Mouse (Mus musculus) CH12.LX (cell line): ENCODE measurements around the gene Clic4. TPM values are rescaled to one million over a fixed set of nuclear protein-coding genes. Genes with fewer than 3 reads are reported as not detected.
A peak's percentile ranks its signal among the peaks of the same experiment; 100 is the strongest.

Experiments
- DNase-seq: peaks from one replicate; pipeline ENCODE4 v3.0.0-alpha.2; 2013; ENCODE audit errors: extremely low read depth
- H3K27ac ChIP-seq: 2 replicates; pipeline ENCODE4 v1.5.1; 2012; ENCODE audit warnings: low read depth, mild to moderate bottlenecking, control low read depth, moderate library complexity; ENCODE audit not compliant: insufficient read depth
- H3K27me3 ChIP-seq: replicated peaks from 2 replicates; pipeline ENCODE3; 2012; ENCODE audit warnings: inconsistent platforms
- H3K36me3 ChIP-seq, 2 experiments: replicated peaks in 1 of 2; 2 replicates each; pipeline versions ENCODE3 to v1.6.1; 2012; ENCODE audit warnings: inconsistent platforms in 1 of 2, low read length in 1 of 2, mild to moderate bottlenecking in 1 of 2, mixed read lengths in 1 of 2, moderate library complexity in 1 of 2; ENCODE audit not compliant: control insufficient read depth in 1 of 2, insufficient read depth in 1 of 2
- H3K4me1 ChIP-seq, 2 experiments: 2 replicates each; pipeline ENCODE4 v1.6.1; 2012; ENCODE audit warnings: inconsistent platforms in 1 of 2, moderate library complexity in 1 of 2; ENCODE audit not compliant: insufficient read depth in 2 of 2, control insufficient read depth in 1 of 2
- H3K4me2 ChIP-seq: 2 replicates; pipeline ENCODE4 v1.6.1; 2012; ENCODE audit warnings: low read depth, mild to moderate bottlenecking, control low read depth; ENCODE audit not compliant: poor library complexity, insufficient read depth, severe bottlenecking
- H3K4me3 ChIP-seq, 3 experiments: fragments of 150-350 bp in 1 of 3; sonication (generic) in 1 of 3; replicated peaks in 1 of 3; 2 replicates each; pipeline versions ENCODE3 to v1.5.1; 2011 to 2012; ENCODE audit warnings: low read depth in 2 of 3, low read length in 2 of 3, mild to moderate bottlenecking in 2 of 3, moderate library complexity in 2 of 3, control low read depth in 1 of 3, improper control_type of control experiment in 1 of 3, inconsistent platforms in 1 of 3, mixed read lengths in 1 of 3; ENCODE audit not compliant: poor library complexity in 1 of 3
- H3K79me2 ChIP-seq: replicated peaks from 2 replicates; pipeline ENCODE4 v1.6.1; 2012; ENCODE audit warnings: mild to moderate bottlenecking, moderate library complexity; ENCODE audit not compliant: control insufficient read depth, poor library complexity, insufficient read depth, severe bottlenecking; ENCODE audit errors: extremely low read depth
- H3K9ac ChIP-seq: 2 replicates; pipeline ENCODE4 v1.6.1; 2012; ENCODE audit warnings: low read depth, mild to moderate bottlenecking, control low read depth, moderate library complexity; ENCODE audit not compliant: insufficient read depth
- H3K9me3 ChIP-seq: replicated peaks from 2 replicates; pipeline ENCODE3; 2012; ENCODE audit warnings: low read length, inconsistent platforms, mixed read lengths
- BHLHE40 ChIP-seq: IDR thresholded peaks from 2 replicates; pipeline ENCODE4 v1.6.1; 2011; ENCODE audit warnings: mild to moderate bottlenecking, low read depth, low read length, improper control_type of control experiment
- CHD2 ChIP-seq: IDR thresholded peaks from 2 replicates; pipeline ENCODE4 v1.6.1; 2011; ENCODE audit warnings: low read length, improper control_type of control experiment
- CTCF ChIP-seq, 2 experiments: IDR thresholded peaks in 1 of 2; conservative IDR thresholded peaks in 1 of 2; 2 replicates each; pipeline ENCODE4 v1.5.1; 2011 to 2012; ENCODE audit warnings: low read depth in 2 of 2, low read length in 2 of 2, improper control_type of control experiment in 1 of 2, inconsistent platforms in 1 of 2, mild to moderate bottlenecking in 1 of 2, moderate library complexity in 1 of 2
- E2F4 ChIP-seq: IDR thresholded peaks from 2 replicates; pipeline ENCODE4 v1.6.1; 2011; ENCODE audit warnings: low read depth, low read length, improper control_type of control experiment; ENCODE audit not compliant: insufficient replicate concordance
- ELF1 ChIP-seq: IDR thresholded peaks from 2 replicates; pipeline ENCODE4 v1.6.1; 2014; ENCODE audit warnings: low read depth, mild to moderate bottlenecking, inconsistent platforms, low read length, improper control_type of control experiment
- ETS1 ChIP-seq: conservative IDR thresholded peaks from 2 replicates; pipeline ENCODE4 v1.6.1; 2012; ENCODE audit warnings: low read depth, mild to moderate bottlenecking, inconsistent platforms, low read length, improper control_type of control experiment, moderate library complexity
- IRF4 ChIP-seq: IDR thresholded peaks from 2 replicates; pipeline ENCODE4 v1.6.1; 2014; ENCODE audit warnings: low read depth, mild to moderate bottlenecking, inconsistent platforms, low read length, improper control_type of control experiment
- JUND ChIP-seq: conservative IDR thresholded peaks from 2 replicates; pipeline ENCODE4 v1.6.1; 2011; ENCODE audit warnings: low read depth, low read length, improper control_type of control experiment
- KAT2A ChIP-seq: IDR thresholded peaks from 2 replicates; pipeline ENCODE4 v1.6.1; 2012; ENCODE audit warnings: low read length, improper control_type of control experiment, inconsistent platforms; ENCODE audit not compliant: insufficient replicate concordance
- MAFK ChIP-seq: IDR thresholded peaks from 2 replicates; pipeline ENCODE4 v1.6.1; 2011; ENCODE audit warnings: low read length, improper control_type of control experiment; ENCODE audit not compliant: insufficient replicate concordance
- MAX ChIP-seq: IDR thresholded peaks from 2 replicates; pipeline ENCODE4 v1.6.1; 2011; ENCODE audit warnings: low read length, improper control_type of control experiment
- PAX5 ChIP-seq: IDR thresholded peaks from 2 replicates; pipeline ENCODE4 v1.6.1; 2012; ENCODE audit warnings: low read length, inconsistent platforms, mixed read lengths
- RAD21 ChIP-seq: IDR thresholded peaks from 2 replicates; pipeline ENCODE4 v1.6.1; 2011; ENCODE audit warnings: low read depth, mild to moderate bottlenecking, low read length, improper control_type of control experiment, moderate library complexity
- RCOR1 ChIP-seq: conservative IDR thresholded peaks from 2 replicates; pipeline ENCODE4 v1.6.1; 2012; ENCODE audit warnings: low read depth, mild to moderate bottlenecking, inconsistent platforms, low read length, improper control_type of control experiment
- SMC3 ChIP-seq: IDR thresholded peaks from 2 replicates; pipeline ENCODE4 v1.6.1; 2011; ENCODE audit warnings: low read depth, low read length, improper control_type of control experiment
- USF1 ChIP-seq: IDR thresholded peaks from 2 replicates; pipeline ENCODE4 v1.6.1; 2014; ENCODE audit warnings: low read depth, mild to moderate bottlenecking, inconsistent platforms, low read length, improper control_type of control experiment
- USF2 ChIP-seq: conservative IDR thresholded peaks from 2 replicates; pipeline ENCODE4 v1.6.1; 2011; ENCODE audit warnings: low read depth, low read length, improper control_type of control experiment
- ZNF384 ChIP-seq: IDR thresholded peaks from 2 replicates; pipeline ENCODE4 v1.6.1; 2012; ENCODE audit warnings: low read depth, low read length, improper control_type of control experiment, inconsistent platforms
- dilution Hi-C: fragments of 300-500 bp; cut with MboI; formaldehyde crosslinking; loops from 2 replicates; pipeline ENCODE4 v1.14.3; 2020; ENCODE audit warnings: low sequenced_read_pairs; ENCODE audit not compliant: extremely low pct_unique_long_range_greater_than_20kb, extremely low pct_ligation_motif_present
- in situ Hi-C: fragments of 300-500 bp; cut with MboI; formaldehyde crosslinking; loops from 3 replicates; pipeline ENCODE4 v1.14.3; 2019; ENCODE audit warnings: low sequenced_read_pairs, low pct_ligation_motif_present, low pct_unique_long_range_greater_than_20kb, mixed read lengths
- polyA plus RNA-seq: library from polyadenylated mRNA; unstranded; fragments of >175 nt; gene quantifications from 2 replicates; pipeline ENCODE4 v1.2.1, GENCODE M21; 2012; ENCODE audit warnings: low read depth; ENCODE audit not compliant: insufficient read length
- total RNA-seq, 2 experiments: library from RNA; depleted of rRNA; stranded (reverse); fragments of 300-350 nt in 1 of 2; fragments of >200 nt in 1 of 2; gene quantifications; 2 replicates each; pipeline ENCODE4 v1.2.3; 2012 to 2014

Gene Clic4
- total and polyA plus RNA-seq, 3 experiments: 154 to 214 (median 199) TPM

DNA sequence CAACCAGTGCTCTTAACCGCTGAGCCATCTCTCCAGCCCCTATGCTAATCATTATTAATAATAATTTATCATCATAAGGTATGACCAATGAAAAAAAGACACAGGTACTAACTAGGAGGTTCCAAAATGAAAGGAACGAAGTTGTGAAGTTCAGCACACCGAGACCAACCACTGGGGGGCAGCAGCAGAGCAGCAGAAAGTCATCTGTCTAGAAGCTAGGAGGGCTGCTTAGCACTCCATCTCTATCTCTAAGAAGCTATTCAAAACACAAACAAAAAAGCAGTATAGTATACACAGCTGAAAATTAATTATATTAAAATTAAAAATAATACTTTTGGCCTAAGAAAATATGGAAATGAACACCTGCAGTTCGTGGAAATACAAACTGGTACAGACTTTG, 53.0 kb downstream of the Clic4 start:
- peaks cover 7 to 41% of the 10 kb centered on the region in 2 experiments for H3K4me1 ChIP-seq
- dilution Hi-C loops: no loop called here
- no peak overlapping the region for H3K4me3 ChIP-seq
- DNase-seq: peak; percentile 68
- H3K9me3 ChIP-seq: peaks cover 1% of the 10 kb centered on the region
- no peak overlapping the region for H3K4me2 ChIP-seq
- no peak for TF ChIP-seq ELF1
- TF ChIP-seq KAT2A: no peak
- no peak for TF ChIP-seq PAX5
- TF ChIP-seq USF2: no peak
- TF ChIP-seq E2F4: no peak
- no peak for TF ChIP-seq BHLHE40
- no peak for TF ChIP-seq ETS1
- TF ChIP-seq JUND: no peak
- peak; percentile 71 for TF ChIP-seq RAD21
- TF ChIP-seq RCOR1: no peak
- peak; percentile 72 for TF ChIP-seq SMC3
- no peak for TF ChIP-seq IRF4
- TF ChIP-seq CTCF (conservative IDR thresholded peaks at IDR 0.05 in 1 of 2, IDR thresholded peaks at IDR 0.05 in 1 of 2; ENCODE audit: low read depth in 2 of 2, low read length in 2 of 2): peak in 1 of 2 experiments; percentile 78; a peak in 2 of 4 replicates
- TF ChIP-seq USF1: no peak
- no peak for TF ChIP-seq MAFK
- no peak for TF ChIP-seq CHD2
- no peak overlapping the region for H3K9ac ChIP-seq
- H3K36me3 ChIP-seq: peaks cover 88 to 94% of the 10 kb centered on the region in 2 experiments
- H3K27me3 ChIP-seq: no peaks in the 10 kb centered on the region
- in situ Hi-C loops: loop anchor here (5.0 kb wide), 1 partner anchor 93 kb away; no protein-coding TSS in a partner anchor
- no peak overlapping the region for H3K27ac ChIP-seq
- peaks cover 60% of the 10 kb centered on the region for H3K79me2 ChIP-seq

DNA sequence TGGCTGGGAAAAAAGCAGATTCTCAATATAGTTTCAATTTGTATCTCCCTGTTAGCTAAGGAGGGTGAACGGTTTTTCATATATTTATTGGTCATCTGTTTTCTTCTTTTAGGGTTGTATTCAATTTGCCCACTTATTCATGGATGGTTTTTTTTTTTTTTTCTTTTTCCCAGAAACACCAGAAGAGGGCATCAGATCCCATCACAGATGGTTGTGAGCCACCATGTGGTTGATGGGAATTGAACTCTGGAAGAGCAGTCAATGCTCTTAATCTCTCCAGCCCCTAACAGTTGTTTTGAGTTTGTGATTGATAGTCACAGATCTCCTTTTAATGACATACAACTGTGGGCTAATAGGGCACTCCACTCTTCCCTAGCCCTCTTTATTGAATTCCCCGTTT, 62.8 kb downstream of the Clic4 start:
- Histone ChIP-seq H3K36me3 (peaks cover 14 to 26% of the 10 kb centered on the region in 2 experiments), H3K9me3 (peaks cover 5% of the 10 kb centered on the region), H3K27ac (no peak overlapping the region), H3K27me3 (no peaks in the 10 kb centered on the region), H3K4me2 (no peak overlapping the region), H3K4me3 (no peak overlapping the region), H3K79me2 (no peaks in the 10 kb centered on the region), H3K9ac (no peak overlapping the region), H3K4me1 (peaks cover 10 to 21% of the 10 kb centered on the region in 2 experiments)
- no peak for DNase-seq
- dilution Hi-C loops (no loop called here), in situ Hi-C loops (loop anchor here (5.0 to 10.0 kb wide), 3 partner anchors 153 to 265 kb away; no protein-coding TSS in a partner anchor)
- TF ChIP-seq ZNF384 (peak; percentile 87), MAX (no peak), CTCF (conservative IDR thresholded peaks at IDR 0.05 in 1 of 2, IDR thresholded peaks at IDR 0.05 in 1 of 2; ENCODE audit: low read depth in 2 of 2, low read length in 2 of 2) (peak in 1 of 2 experiments; percentile 49; a peak in 2 of 4 replicates), RAD21 (peak; percentile 8; the same call in 1 of the 2 replicates)
